Mouse (Mus musculus): Measurements from ENCODE around the gene Nav2. TPM values are rescaled to one million over a fixed set of nuclear protein-coding genes. Genes with fewer than 3 reads are reported as not detected.

Nav2 gene
- polyA plus RNA-seq, 1 experiment: 51.7 TPM

GRCm38 (mm10) chr7:49276163-49276562, 367.6 kb downstream of the Nav2 start:
- no peak overlapping the region for H3K27ac ChIP-seq (ENCODE audit: insufficient read depth, low read length)
- TF ChIP-seq POLR2A (IDR thresholded peaks at IDR 0.05; ENCODE audit: insufficient read depth, low read length): no peak
- no peak for TF ChIP-seq CTCF (IDR thresholded peaks at IDR 0.05; ENCODE audit: low read depth, low read length)
- no peak for TF ChIP-seq EP300 (IDR thresholded peaks at IDR 0.05; ENCODE audit: insufficient read depth, low read depth, low read length)
- no peaks in the 10 kb centered on the region for H3K36me3 ChIP-seq (ENCODE audit: control insufficient read depth, insufficient read depth, low read length, poor library complexity, severe bottlenecking)
- no peaks in the 10 kb centered on the region for H3K4me1 ChIP-seq (ENCODE audit: control insufficient read depth, insufficient read depth, low read length)
- H3K9me3 ChIP-seq (replicated peaks; ENCODE audit: control insufficient read depth, insufficient read depth, low read length, poor library complexity, severe bottlenecking): no peaks in the 10 kb centered on the region
- no peak overlapping the region for H3K9ac ChIP-seq (ENCODE audit: low read depth, poor library complexity, severe bottlenecking)
- H3K27me3 ChIP-seq (ENCODE audit: control insufficient read depth, insufficient read depth, low read length, poor library complexity, severe bottlenecking): no peaks in the 10 kb centered on the region
- no peak overlapping the region for H3K4me3 ChIP-seq (ENCODE audit: low read depth, low read length)

GRCm38 (mm10) chr7:49277685-49278084, 369.2 kb downstream of the Nav2 start:
- no peak overlapping the region for H3K9ac ChIP-seq (ENCODE audit: low read depth, poor library complexity, severe bottlenecking)
- TF ChIP-seq EP300 (IDR thresholded peaks at IDR 0.05; ENCODE audit: insufficient read depth, low read depth, low read length): no peak
- no peak for TF ChIP-seq CTCF (IDR thresholded peaks at IDR 0.05; ENCODE audit: low read depth, low read length)
- no peak for TF ChIP-seq POLR2A (IDR thresholded peaks at IDR 0.05; ENCODE audit: insufficient read depth, low read length)
- no peaks in the 10 kb centered on the region for H3K9me3 ChIP-seq (replicated peaks; ENCODE audit: control insufficient read depth, insufficient read depth, low read length, poor library complexity, severe bottlenecking)
- no peak overlapping the region for H3K27ac ChIP-seq (ENCODE audit: insufficient read depth, low read length)
- no peaks in the 10 kb centered on the region for H3K4me1 ChIP-seq (ENCODE audit: control insufficient read depth, insufficient read depth, low read length)
- H3K36me3 ChIP-seq (ENCODE audit: control insufficient read depth, insufficient read depth, low read length, poor library complexity, severe bottlenecking): no peaks in the 10 kb centered on the region
- H3K27me3 ChIP-seq (ENCODE audit: control insufficient read depth, insufficient read depth, low read length, poor library complexity, severe bottlenecking): no peaks in the 10 kb centered on the region
- no peak overlapping the region for H3K4me3 ChIP-seq (ENCODE audit: low read depth, low read length)

GRCm38 (mm10) chr7:49278531-49278930, 370.0 kb downstream of the Nav2 start:
- TF ChIP-seq EP300 (IDR thresholded peaks at IDR 0.05; ENCODE audit: insufficient read depth, low read depth, low read length) (no peak), POLR2A (IDR thresholded peaks at IDR 0.05; ENCODE audit: insufficient read depth, low read length) (no peak), CTCF (IDR thresholded peaks at IDR 0.05; ENCODE audit: low read depth, low read length) (no peak)
- H3K27ac ChIP-seq (ENCODE audit: insufficient read depth, low read length): no peak overlapping the region
- H3K4me1 ChIP-seq (ENCODE audit: control insufficient read depth, insufficient read depth, low read length): no peaks in the 10 kb centered on the region
- H3K27me3 ChIP-seq (ENCODE audit: control insufficient read depth, insufficient read depth, low read length, poor library complexity, severe bottlenecking): no peaks in the 10 kb centered on the region
- H3K4me3 ChIP-seq (ENCODE audit: low read depth, low read length): no peak overlapping the region
- no peaks in the 10 kb centered on the region for H3K9me3 ChIP-seq (replicated peaks; ENCODE audit: control insufficient read depth, insufficient read depth, low read length, poor library complexity, severe bottlenecking)
- no peaks in the 10 kb centered on the region for H3K36me3 ChIP-seq (ENCODE audit: control insufficient read depth, insufficient read depth, low read length, poor library complexity, severe bottlenecking)
- H3K9ac ChIP-seq (ENCODE audit: low read depth, poor library complexity, severe bottlenecking): no peak overlapping the region

- Histone ChIP-seq H3K27ac (ENCODE audit: insufficient read depth, low read length) (no peak overlapping the region), H3K9me3 (replicated peaks; ENCODE audit: control insufficient read depth, insufficient read depth, low read length, poor library complexity, severe bottlenecking) (no peaks in the 10 kb centered on the region), H3K27me3 (ENCODE audit: control insufficient read depth, insufficient read depth, low read length, poor library complexity, severe bottlenecking) (no peaks in the 10 kb centered on the region), H3K4me1 (ENCODE audit: control insufficient read depth, insufficient read depth, low read length) (no peaks in the 10 kb centered on the region), H3K9ac (ENCODE audit: low read depth, poor library complexity, severe bottlenecking) (no peak overlapping the region), H3K36me3 (ENCODE audit: control insufficient read depth, insufficient read depth, low read length, poor library complexity, severe bottlenecking) (no peaks in the 10 kb centered on the region), H3K4me3 (ENCODE audit: low read depth, low read length) (no peak overlapping the region)
- no peak for TF ChIP-seq POLR2A (IDR thresholded peaks at IDR 0.05; ENCODE audit: insufficient read depth, low read length)
- no peak for TF ChIP-seq CTCF (IDR thresholded peaks at IDR 0.05; ENCODE audit: low read depth, low read length)
- no peak for TF ChIP-seq EP300 (IDR thresholded peaks at IDR 0.05; ENCODE audit: insufficient read depth, low read depth, low read length)
Observed at GRCm38 (mm10) chr7:49280427-49280826, 371.9 kb downstream of the Nav2 start.

GRCm38 (mm10) chr7:49282446-49282845, 373.9 kb downstream of the Nav2 start:
- no peaks in the 10 kb centered on the region for H3K36me3 ChIP-seq (ENCODE audit: control insufficient read depth, insufficient read depth, low read length, poor library complexity, severe bottlenecking)
- no peak for TF ChIP-seq POLR2A (IDR thresholded peaks at IDR 0.05; ENCODE audit: insufficient read depth, low read length)
- no peak for TF ChIP-seq CTCF (IDR thresholded peaks at IDR 0.05; ENCODE audit: low read depth, low read length)
- TF ChIP-seq EP300 (IDR thresholded peaks at IDR 0.05; ENCODE audit: insufficient read depth, low read depth, low read length): no peak

GRCm38 (mm10) chr7:49283507-49284361, 375.2 kb downstream of the Nav2 start:
- Histone ChIP-seq H3K27ac (ENCODE audit: insufficient read depth, low read length) (no peak overlapping the region), H3K36me3 (ENCODE audit: control insufficient read depth, insufficient read depth, low read length, poor library complexity, severe bottlenecking) (no peaks in the 10 kb centered on the region)

More at GRCm38 (mm10) chr7:49282446-49282845, 373.9 kb downstream of the Nav2 start:
- Histone ChIP-seq H3K27me3 (ENCODE audit: control insufficient read depth, insufficient read depth, low read length, poor library complexity, severe bottlenecking) (no peaks in the 10 kb centered on the region), H3K27ac (ENCODE audit: insufficient read depth, low read length) (no peak overlapping the region), H3K4me1 (ENCODE audit: control insufficient read depth, insufficient read depth, low read length) (no peaks in the 10 kb centered on the region), H3K9me3 (replicated peaks; ENCODE audit: control insufficient read depth, insufficient read depth, low read length, poor library complexity, severe bottlenecking) (no peaks in the 10 kb centered on the region), H3K9ac (ENCODE audit: low read depth, poor library complexity, severe bottlenecking) (no peak overlapping the region), H3K4me3 (ENCODE audit: low read depth, low read length) (no peak overlapping the region)

More at GRCm38 (mm10) chr7:49283507-49284361, 375.2 kb downstream of the Nav2 start:
- Histone ChIP-seq H3K9ac (ENCODE audit: low read depth, poor library complexity, severe bottlenecking) (no peak overlapping the region), H3K4me3 (ENCODE audit: low read depth, low read length) (peak overlapping the region; percentile 9; the same call in 1 of the 2 replicates), H3K9me3 (replicated peaks; ENCODE audit: control insufficient read depth, insufficient read depth, low read length, poor library complexity, severe bottlenecking) (no peaks in the 10 kb centered on the region), H3K27me3 (ENCODE audit: control insufficient read depth, insufficient read depth, low read length, poor library complexity, severe bottlenecking) (no peaks in the 10 kb centered on the region), H3K4me1 (ENCODE audit: control insufficient read depth, insufficient read depth, low read length) (no peaks in the 10 kb centered on the region)
- TF ChIP-seq CTCF (IDR thresholded peaks at IDR 0.05; ENCODE audit: low read depth, low read length): no peak
- TF ChIP-seq EP300 (IDR thresholded peaks at IDR 0.05; ENCODE audit: insufficient read depth, low read depth, low read length): no peak
- no peak for TF ChIP-seq POLR2A (IDR thresholded peaks at IDR 0.05; ENCODE audit: insufficient read depth, low read length)

Data from ES-Bruce4 (cell line).